In genomic region chr5:130078834-130079156, GRCm38 (mm10) we compare ENCODE assay signal across 8 mouse cellular contexts. TPM values are rescaled to one million over a fixed set of nuclear protein-coding genes. Genes with fewer than 3 reads are reported as not detected.
DNase-seq lines count a peak whose midpoint lies in the region; ATAC-seq and TF ChIP-seq lines count a peak whose summit lies in the region.

No protein-coding gene starts in this region.

- peak overlapping the region; percentile 79; the same call in 1 of the 2 replicates for H3K27ac ChIP-seq in lung, embryonic 14.5 days (ENCODE audit: low read depth)
- peak overlapping the region; percentile 22; the same call in 1 of the 2 replicates for H3K27ac ChIP-seq in embryonic fibroblast, embryonic 13.5 days (ENCODE audit: insufficient read depth, low read length)
- peak overlapping the region; percentile 77 for H3K27ac ChIP-seq in intestine, embryonic 15.5 days
- H3K27ac ChIP-seq in neural tube, embryonic 13.5 days (replicated peaks), result peak overlapping the region; percentile 85

- no peaks in the 10 kb centered on the region for H3K9me3 ChIP-seq in lung, embryonic 14.5 days (ENCODE audit: low read depth, low read length)
- H3K9me3 ChIP-seq in intestine, embryonic 15.5 days, result no peaks in the 10 kb centered on the region
- H3K9me3 ChIP-seq in neural tube, embryonic 13.5 days, result no peaks in the 10 kb centered on the region

- no peak for TF ChIP-seq POLR2A in embryonic fibroblast, embryonic 13.5 days (IDR thresholded peaks at IDR 0.05; ENCODE audit: low read depth, low read length)

- no peak; the same call in 1 of the 2 replicates for ATAC-seq in lung, embryonic 14.5 days (ENCODE audit: insufficient read depth)
- ATAC-seq in intestine, embryonic 15.5 days, result peak; percentile 19
- ATAC-seq in neural tube, embryonic 13.5 days (ENCODE audit: low read depth), result peak; percentile 32

- 0 out of 2 replicates have a peak, but pooled peaks cover 5% of the 10 kb centered on the region for H3K4me1 ChIP-seq in lung, embryonic 14.5 days (ENCODE audit: insufficient read depth)
- 0 out of 2 replicates have a peak, but pooled peaks cover 3% of the 10 kb centered on the region for H3K4me1 ChIP-seq in embryonic fibroblast, embryonic 13.5 days (ENCODE audit: control insufficient read depth, insufficient read depth, low read length)
- H3K4me1 ChIP-seq in intestine, embryonic 15.5 days (replicated peaks), result peaks cover 11% of the 10 kb centered on the region
- peaks cover 15% of the 10 kb centered on the region for H3K4me1 ChIP-seq in neural tube, embryonic 13.5 days (replicated peaks)

- H3K27me3 ChIP-seq in lung, embryonic 14.5 days (ENCODE audit: insufficient read depth, low read length), result 0 out of 2 replicates have a peak, but pooled peaks cover 5% of the 10 kb centered on the region
- no peaks in the 10 kb centered on the region for H3K27me3 ChIP-seq in intestine, embryonic 15.5 days (replicated peaks)
- H3K27me3 ChIP-seq in neural tube, embryonic 13.5 days, result no peaks in the 10 kb centered on the region

- H3K9ac ChIP-seq in lung, embryonic 14.5 days, result peak overlapping the region; percentile 85
- H3K9ac ChIP-seq in intestine, embryonic 15.5 days, result peak overlapping the region; percentile 84
- H3K9ac ChIP-seq in neural tube, embryonic 13.5 days, result peak overlapping the region; percentile 88

- peak overlapping the region; percentile 83 for H3K4me2 ChIP-seq in lung, embryonic 14.5 days
- H3K4me2 ChIP-seq in intestine, embryonic 15.5 days (replicated peaks), result peak overlapping the region; percentile 91
- H3K4me2 ChIP-seq in neural tube, embryonic 13.5 days, result peak overlapping the region; percentile 61

- no peak for DNase-seq in lung, embryonic 14.5 days
- DNase-seq in lung, postnatal 10 days, result no peak
- no peak for DNase-seq in gastrocnemius, postnatal 14 days
- no peak for DNase-seq in T-cell, adult 2 months (ENCODE audit: low spot score)
- no peak for DNase-seq in thymus, postnatal 25 days

- H3K36me3 ChIP-seq in lung, embryonic 14.5 days (ENCODE audit: insufficient read depth), result no peaks in the 10 kb centered on the region
- no peaks in the 10 kb centered on the region for H3K36me3 ChIP-seq in intestine, embryonic 15.5 days
- peaks cover 5% of the 10 kb centered on the region for H3K36me3 ChIP-seq in neural tube, embryonic 13.5 days

- H3K4me3 ChIP-seq in lung, embryonic 14.5 days (ENCODE audit: low read depth, low read length), result peak overlapping the region; percentile 76
- H3K4me3 ChIP-seq in embryonic fibroblast, embryonic 13.5 days (ENCODE audit: insufficient read depth, low read length), result no peak overlapping the region
- peak overlapping the region; percentile 84 for H3K4me3 ChIP-seq in intestine, embryonic 15.5 days (replicated peaks)
- H3K4me3 ChIP-seq in neural tube, embryonic 13.5 days, result peak overlapping the region; percentile 73

- TF ChIP-seq CTCF in lung, embryonic 14.5 days (IDR thresholded peaks at IDR 0.05; ENCODE audit: low read depth), result no peak
- TF ChIP-seq CTCF in embryonic fibroblast, embryonic 13.5 days (IDR thresholded peaks at IDR 0.05; ENCODE audit: borderline replicate concordance, insufficient read depth, low read length), result no peak

- intact Hi-C loops in gastrocnemius, postnatal 14 days (cut with DNase I; ENCODE audit: low total_unique reads), result no loop called here

- WGBS in lung, embryonic 14.5 days, result 39% methylated on average over 6 of the region's 6 CpGs
- WGBS in intestine, embryonic 15.5 days, result 46% methylated on average over 6 of the region's 6 CpGs
- 44% methylated on average over 6 of the region's 6 CpGs for WGBS in neural tube, embryonic 13.5 days

RNA-seq across cellular contexts. Expression of gene Tpst1, which starts 5.7 kb away (rescaled TPM):
- 76.1 and 77.3 TPM in 2 replicates for polyA plus RNA-seq in lung, embryonic 14.5 days (2014; fragmentation: Nextera tagmentation; extraction: Ambion mirVana)
- polyA plus RNA-seq in embryonic fibroblast, embryonic 13.5 days (2011; ENCODE audit: insufficient read length, low read depth, missing spikeins), result 34.0 and 44.9 TPM in 2 replicates
- polyA plus RNA-seq in intestine, embryonic 15.5 days (2015; fragmentation: Nextera tagmentation; extraction: Ambion mirVana), result 53.4 and 59.8 TPM in 2 replicates
- 56.7 and 59.0 TPM in 2 replicates for polyA plus RNA-seq in neural tube, embryonic 13.5 days (2015; fragmentation: Nextera tagmentation; extraction: Ambion mirVana)
- total RNA-seq in gastrocnemius, postnatal 14 days (2021), result 10 to 100 TPM; 15.6 to 22.6 TPM

RNA-seq across cellular contexts. Expression of gene Crcp, which starts 49.7 kb away (rescaled TPM):
- 27.5 and 28.3 TPM in 2 replicates for polyA plus RNA-seq in lung, embryonic 14.5 days (2014; fragmentation: Nextera tagmentation; extraction: Ambion mirVana)
- 30.8 and 36.5 TPM in 2 replicates for polyA plus RNA-seq in embryonic fibroblast, embryonic 13.5 days (2011; ENCODE audit: insufficient read length, low read depth, missing spikeins)
- 34.1 and 38.7 TPM in 2 replicates for polyA plus RNA-seq in intestine, embryonic 15.5 days (2015; fragmentation: Nextera tagmentation; extraction: Ambion mirVana)
- 70.1 and 80.1 TPM in 2 replicates for polyA plus RNA-seq in neural tube, embryonic 13.5 days (2015; fragmentation: Nextera tagmentation; extraction: Ambion mirVana)
- total RNA-seq in gastrocnemius, postnatal 14 days (2021), result 10 to 100 TPM; 11.1 to 12.6 TPM

RNA-seq across cellular contexts. Expression of gene Asl, which starts 49.7 kb away (rescaled TPM):
- polyA plus RNA-seq in lung, embryonic 14.5 days (2014; fragmentation: Nextera tagmentation; extraction: Ambion mirVana), result 23.1 and 24.3 TPM in 2 replicates
- 32.6 and 41.4 TPM in 2 replicates for polyA plus RNA-seq in embryonic fibroblast, embryonic 13.5 days (2011; ENCODE audit: insufficient read length, low read depth, missing spikeins)
- polyA plus RNA-seq in intestine, embryonic 15.5 days (2015; fragmentation: Nextera tagmentation; extraction: Ambion mirVana), result 51.4 and 65.0 TPM in 2 replicates
- polyA plus RNA-seq in neural tube, embryonic 13.5 days (2015; fragmentation: Nextera tagmentation; extraction: Ambion mirVana), result 40.3 and 44.4 TPM in 2 replicates
- 10 to 100 TPM; 12.5 to 15.8 TPM for total RNA-seq in gastrocnemius, postnatal 14 days (2021)

Comparison
In these comparisons a context has a peak if more than half of its experiments do, and no peak if none do; other contexts are left out.
1. H3K27ac ChIP-seq: peak in every context shown above with its lines; median percentile 85 in neural tube, embryonic 13.5 days; 79 in lung, embryonic 14.5 days; 77 in intestine, embryonic 15.5 days; 22 in embryonic fibroblast, embryonic 13.5 days.